Mouse (Mus musculus): ENCODE data around the gene Trpm1. TPM values are rescaled to one million over a fixed set of nuclear protein-coding genes. Genes with fewer than 3 reads are reported as not detected.

Trpm1 gene
- total RNA-seq, 2 experiments from 2014 or later, result 0.11 TPM; not detected in 1

- DNase-seq, result no peak
- intact Hi-C loops (cut with DNase I), result no loop called here
These were observed 123.3 kb downstream of the Trpm1 start for GRCm38 (mm10) chr7:64276921-64277320.

GRCm38 (mm10) chr7:64278526-64278925 is 124.9 kb downstream of the Trpm1 start:
- DNase-seq, result no peak
- intact Hi-C loops (cut with DNase I), result no loop called here

- DNase-seq, result no peak
These were observed 125.9 kb downstream of the Trpm1 start for GRCm38 (mm10) chr7:64279548-64279947.

GRCm38 (mm10) chr7:64286566-64286965 is 132.9 kb downstream of the Trpm1 start:
- no peak for DNase-seq
- intact Hi-C loops (cut with DNase I), result loop anchor here (5.0 to 10.0 kb wide), 7 partner anchors 41 to 534 kb away; partner anchors contain the start of genes Fan1, Klf13, Mcee and Mphosph10

More at GRCm38 (mm10) chr7:64279548-64279947, 125.9 kb downstream of the Trpm1 start:
- intact Hi-C loops (cut with DNase I), result no loop called here

DNA sequence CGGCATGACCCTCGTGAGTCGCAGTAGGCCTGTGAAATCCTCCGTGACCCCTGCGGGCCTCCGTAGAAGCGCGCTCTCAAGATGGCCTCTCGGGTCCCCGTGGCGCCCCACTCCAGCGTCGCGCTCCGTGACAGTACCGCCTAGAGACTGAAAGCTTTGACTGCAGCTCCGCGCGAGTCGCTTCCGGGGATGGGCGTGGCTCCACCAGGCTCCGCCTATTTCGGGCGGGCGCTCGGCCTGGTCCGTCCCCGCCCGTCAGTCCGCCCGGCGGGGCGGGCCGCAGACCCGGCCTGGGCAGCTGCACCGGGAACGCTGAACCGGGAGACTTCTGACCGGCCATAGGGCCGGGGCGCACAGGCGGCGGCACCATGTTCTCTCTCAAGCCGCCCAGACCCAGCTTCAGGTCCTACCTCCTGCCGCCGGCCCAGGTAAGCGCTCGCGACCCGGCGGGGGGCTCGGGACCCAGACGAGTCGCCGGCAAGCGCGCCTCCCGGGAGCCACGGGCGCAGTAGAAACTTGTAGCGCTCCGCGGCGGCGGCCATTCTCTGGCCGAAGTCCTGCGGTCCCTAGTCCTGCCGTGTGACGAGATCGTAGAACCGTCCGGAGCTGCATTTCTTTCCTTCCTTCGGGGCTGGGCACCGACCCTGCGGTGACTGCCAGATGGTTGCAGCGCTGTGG is 133.9 kb downstream of the Trpm1 start, which contains the start of gene Mtmr10:
Gene Mtmr10 (plus strand): TSS at position 240 of the 678 bp plus-strand sequence.
- intact Hi-C loops (cut with DNase I), result loop anchor here (5.0 to 10.0 kb wide), 7 partner anchors 40 to 535 kb away; partner anchors contain the start of genes Fan1, Klf13, Mcee and Mphosph10
- DNase-seq, result peak; percentile 99

DNA sequence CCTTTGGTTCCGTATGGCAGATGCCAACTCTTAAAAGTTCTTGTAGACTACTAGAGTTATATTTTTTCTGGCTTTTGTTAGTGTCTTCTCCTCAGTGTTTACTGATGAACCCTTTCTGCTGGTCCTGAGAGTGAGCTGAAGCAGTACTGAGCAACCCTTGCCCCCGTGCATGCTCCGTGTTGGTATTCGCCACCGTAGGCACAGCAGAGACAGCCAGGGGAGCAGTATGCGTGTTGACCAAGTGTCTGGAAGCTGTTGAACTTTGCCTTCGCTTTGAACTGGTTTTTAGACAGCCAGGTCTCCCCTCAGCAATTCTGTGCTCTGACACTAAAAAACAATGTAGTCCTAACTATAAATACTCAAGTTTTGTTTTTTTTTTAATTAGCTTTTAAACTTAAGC is 135.8 kb downstream of the Trpm1 start:
- no peak for DNase-seq
- intact Hi-C loops (cut with DNase I), result loop anchor here (5.0 to 10.0 kb wide), 7 partner anchors 38 to 537 kb away; partner anchors contain the start of genes Fan1, Klf13, Mcee and Mphosph10

DNA sequence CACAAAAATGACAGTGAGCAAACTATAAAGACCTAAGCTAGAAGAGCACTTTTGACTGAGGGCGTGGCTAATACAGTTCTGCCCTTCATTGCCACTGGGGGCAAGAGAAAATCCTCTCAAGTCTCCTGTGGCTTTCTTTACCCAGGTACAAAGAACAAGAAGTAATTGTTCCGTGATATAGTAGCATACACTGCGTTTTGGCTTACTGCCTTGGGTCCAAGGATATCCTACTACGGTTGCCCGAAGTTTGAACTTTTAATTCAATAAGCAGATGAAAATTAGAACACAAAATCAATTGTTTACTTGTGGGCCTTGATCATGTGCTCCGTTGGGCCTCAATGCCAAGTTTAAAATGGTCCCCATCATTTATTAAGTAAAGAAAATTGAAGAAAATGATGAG is 136.8 kb downstream of the Trpm1 start:
- intact Hi-C loops (cut with DNase I), result no loop called here
- DNase-seq, result no peak

- intact Hi-C loops (cut with DNase I), result no loop called here
- no peak for DNase-seq
These were observed 138.1 kb downstream of the Trpm1 start for GRCm38 (mm10) chr7:64291722-64292121.

DNA sequence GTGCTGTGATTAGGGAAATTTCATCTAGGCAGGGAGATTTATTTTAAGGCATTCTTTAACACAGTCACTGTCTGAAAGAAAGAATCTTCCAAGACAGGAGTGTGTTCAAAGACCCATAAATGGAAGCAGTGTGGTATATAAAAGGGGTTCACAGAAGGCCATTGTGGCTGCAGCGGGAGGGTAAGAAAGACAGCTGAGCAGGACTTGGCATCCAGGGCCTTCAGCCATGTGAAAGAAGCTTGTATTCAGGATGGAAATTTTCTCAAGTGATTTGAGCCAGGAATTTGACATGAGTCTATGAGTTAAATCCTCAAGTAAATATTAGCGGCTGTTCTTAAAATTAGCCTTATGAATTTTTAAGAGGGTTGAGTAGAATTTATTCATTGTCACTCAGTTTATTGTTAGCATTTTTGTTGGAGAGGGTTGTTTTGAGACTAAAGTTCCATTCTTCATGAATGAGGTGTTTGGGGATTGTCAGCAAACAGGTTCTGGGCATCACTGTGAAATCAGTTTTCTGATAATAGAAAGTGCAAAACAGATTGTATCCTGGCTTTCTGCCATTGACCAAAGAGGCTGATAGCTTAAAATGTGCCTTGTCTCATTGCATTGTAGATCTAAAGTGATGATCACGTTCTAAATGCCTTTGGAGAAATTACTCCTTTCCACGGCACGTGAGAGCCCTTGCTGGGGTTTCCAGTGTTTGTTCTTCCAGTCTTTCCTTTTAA is 142.8 kb downstream of the Trpm1 start:
- intact Hi-C loops (cut with DNase I), result no loop called here
- DNase-seq, result no peak

DNA sequence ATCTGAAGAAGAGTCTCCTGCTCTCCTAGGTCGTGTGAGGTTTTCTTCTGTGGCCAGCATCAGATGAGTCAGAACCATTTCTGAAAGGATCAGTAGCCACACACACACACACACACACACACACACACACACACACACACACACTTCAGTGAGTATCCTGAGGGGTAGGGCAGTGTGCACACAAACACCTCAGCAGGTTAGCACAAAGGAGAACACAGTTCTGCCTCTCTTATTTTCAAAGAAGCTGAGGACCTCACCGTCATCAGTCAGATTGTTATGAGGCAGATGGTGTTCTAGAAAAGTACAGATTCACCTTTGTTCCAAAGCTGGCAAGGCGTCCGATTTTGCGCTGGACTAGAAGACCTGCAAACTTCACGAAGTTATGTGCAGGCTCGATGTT is 156.6 kb downstream of the Trpm1 start:
- DNase-seq, result no peak
- intact Hi-C loops (cut with DNase I), result no loop called here

DNA sequence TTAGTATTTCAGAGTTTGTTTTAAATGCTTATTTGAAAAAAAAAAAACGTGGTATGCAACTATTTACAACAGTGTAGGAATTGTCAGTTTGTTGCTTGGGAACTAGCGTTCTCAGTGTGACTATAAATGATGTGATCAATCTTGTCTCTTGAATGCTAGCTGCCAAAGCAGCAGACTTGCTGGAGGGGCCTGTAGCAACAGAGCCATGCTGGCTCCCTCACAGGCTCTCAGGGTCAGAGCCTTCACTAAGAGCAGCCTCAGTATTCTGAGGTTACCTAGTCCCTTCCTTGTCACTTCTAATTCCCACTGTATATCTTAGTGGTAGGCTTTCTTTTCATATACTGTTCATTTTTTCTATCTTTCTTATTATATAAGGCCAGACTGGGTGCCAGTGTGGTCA is 157.1 kb downstream of the Trpm1 start:
- intact Hi-C loops (cut with DNase I), result no loop called here
- DNase-seq, result no peak

GRCm38 (mm10) chr7:64312811-64313210 is 159.2 kb downstream of the Trpm1 start:
- intact Hi-C loops (cut with DNase I), result no loop called here
- no peak for DNase-seq

Small RNAs within 50 kb of the gene (microRNA-seq; reads per million reads assigned to microRNA genes)
- gene Mir211 (ENCODE audit: borderline number of aligned reads in 2 of 2), result 2.9 to 4.7 reads per million in 2 experiments
- gene Mir6416 (ENCODE audit: borderline number of aligned reads in 2 of 2), result 0 reads per million in 2 experiments

Other genes starting within 250 kb of the Trpm1 start
- not detected for gene E030018B13Rik, start 237.0 kb upstream of the Trpm1 start, total RNA-seq (2021)
- 10 to 100 TPM; 49.2 to 58.7 TPM for gene Klf13, start 214.9 kb upstream of the Trpm1 start, total RNA-seq (2021)
- gene Mtmr10, start 133.8 kb downstream of the Trpm1 start, total RNA-seq (2021), result 10 to 100 TPM; 13.4 to 13.9 TPM
- 1 to 10 TPM; 8.9 to 9.9 TPM for gene Fan1, start 220.3 kb downstream of the Trpm1 start, total RNA-seq (2021)
- 10 to 100 TPM; 11.6 to 13.4 TPM for gene Mphosph10, start 238.4 kb downstream of the Trpm1 start, total RNA-seq (2021)
- 100 to 1,000 TPM; 196 to 206 TPM for gene Mcee, start 238.8 kb downstream of the Trpm1 start, total RNA-seq (2021)